Mouse (Mus musculus): Measurements from ENCODE around the gene Yae1d1. TPM values are rescaled to one million over a fixed set of nuclear protein-coding genes. Genes with fewer than 3 reads are reported as not detected.

The Yae1d1 gene
- 10 to 100 TPM; 11.2 to 16.6 TPM for polyA plus RNA-seq (2017; shearing (Covaris generic))

DNA sequence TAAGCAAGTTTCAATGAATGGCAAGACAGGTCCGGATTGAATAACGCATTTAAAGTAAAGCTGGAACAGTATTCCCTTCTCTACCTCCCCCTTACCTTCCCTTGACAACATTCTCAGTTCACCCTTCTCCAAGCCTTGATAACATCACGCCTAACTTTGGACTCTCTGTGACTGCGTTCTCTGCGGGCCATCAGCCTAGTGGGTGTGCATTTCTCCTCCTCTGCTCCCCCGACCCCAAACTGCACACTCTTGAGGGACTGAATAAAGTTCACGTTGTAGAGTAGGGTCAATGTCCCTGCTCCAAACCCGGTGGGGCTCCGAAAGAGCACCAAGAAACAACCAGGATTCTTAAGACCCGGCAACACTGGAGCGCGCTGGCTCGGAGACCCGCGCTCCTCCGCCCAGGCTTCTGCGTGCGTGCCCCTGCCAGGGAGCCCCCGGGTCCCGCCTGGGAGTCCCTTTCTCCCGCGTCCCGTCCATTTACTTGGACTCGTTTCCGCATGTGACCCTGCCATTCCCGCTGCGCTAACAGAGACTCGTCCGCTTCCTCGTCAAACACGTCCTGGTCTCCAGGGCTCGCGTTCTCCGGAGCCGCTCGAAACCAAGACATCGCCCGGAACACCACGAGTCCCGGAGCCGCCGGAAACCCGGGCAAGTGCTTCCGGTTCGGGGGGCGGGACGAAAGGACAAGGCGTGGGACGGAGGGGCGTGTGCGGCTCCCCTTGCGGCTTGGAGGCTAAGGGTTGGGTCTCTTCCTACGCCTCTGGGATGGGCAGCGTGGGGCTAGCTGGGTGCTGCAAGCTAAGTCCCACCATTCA is at the start of gene Yae1d1:
Gene Yae1d1 (minus strand): TSS at position 653 of the 818 bp plus-strand sequence.

DNA sequence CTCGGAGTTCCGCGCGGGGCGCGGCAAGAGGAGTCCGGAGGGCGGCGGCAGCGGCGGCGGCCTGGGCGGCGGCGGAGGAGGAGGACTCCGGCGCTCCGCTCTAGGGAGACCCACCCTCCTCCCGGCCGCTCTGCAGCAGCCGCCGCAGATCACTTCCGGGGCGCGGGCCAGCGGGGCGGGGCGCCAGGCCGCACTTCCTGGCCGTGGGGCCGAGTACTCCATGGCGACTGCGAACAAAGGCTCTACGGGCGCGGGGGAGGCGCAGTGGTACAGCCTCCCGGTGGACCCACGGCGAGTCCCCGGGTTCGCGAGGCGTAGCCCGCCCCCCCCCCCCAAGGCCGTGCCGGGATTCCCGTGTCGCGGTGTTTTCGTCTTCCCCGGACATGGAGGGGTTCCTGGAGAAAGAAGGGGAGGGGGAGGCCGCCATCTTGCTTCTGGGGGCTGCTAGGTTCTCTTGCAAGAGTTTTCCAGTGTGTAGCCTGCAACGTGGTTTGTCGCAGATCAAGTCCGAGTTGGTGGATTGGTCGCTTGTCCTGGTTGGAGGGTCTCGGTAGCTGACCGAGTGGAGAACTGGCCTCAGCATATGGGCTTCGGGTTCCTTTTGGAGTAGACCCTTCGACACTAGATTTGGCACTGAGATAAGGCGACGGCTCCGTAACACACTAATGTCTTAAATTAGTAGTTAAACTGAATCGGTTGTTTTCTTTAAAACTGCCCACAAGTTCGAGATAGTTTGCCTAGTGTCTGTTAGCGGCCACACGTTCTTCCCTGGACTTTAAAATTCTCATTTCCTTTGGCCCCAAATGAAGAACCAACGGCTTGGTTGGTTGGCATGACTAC is 48.9 kb downstream of the Yae1d1 start, which contains the start of gene Rala:
Gene Rala (minus strand): TSS at position 162 of the 840 bp plus-strand sequence.

Other genes with a start within 250 kb of the Yae1d1 start
- 10 to 100 TPM; 77.1 to 95.8 TPM for gene Cdk13, start 188.3 kb downstream of the Yae1d1 start, polyA plus RNA-seq (2017; shearing (Covaris generic))
- gene Rala, start 49.1 kb downstream of the Yae1d1 start, polyA plus RNA-seq (2017; shearing (Covaris generic)), result 10 to 100 TPM; 56.0 to 68.7 TPM

All from activated CD4-positive, CD25-positive, alpha-beta regulatory T cell (primary cell).